Mouse (Mus musculus) neural tube, embryonic 10.5 days (tissue): ENCODE results near the gene Gm37240.

ENCODE experiments used
- DNase-seq: peaks from one replicate; pipeline ENCODE4 v3.0.0-alpha.2; 2017; ENCODE audit warnings: low spot score; ENCODE audit errors: extremely low spot score

The Gm37240 gene

GRCm38 (mm10) chr3:84732016-84732502, 1155.3 kb downstream of the Gm37240 start:
- DNase-seq: peak; percentile 51

GRCm38 (mm10) chr3:84731403-84732015, 1155.8 kb downstream of the Gm37240 start:
- no peak for DNase-seq

- DNase-seq: no peak
These were observed 1156.3 kb downstream of the Gm37240 start for GRCm38 (mm10) chr3:84731003-84731402.

- no peak for DNase-seq
These were observed 1157.5 kb downstream of the Gm37240 start for GRCm38 (mm10) chr3:84729806-84730205.

GRCm38 (mm10) chr3:84723996-84724395, 1163.3 kb downstream of the Gm37240 start:
- DNase-seq: no peak

- no peak for DNase-seq
These were observed 1164.6 kb downstream of the Gm37240 start for GRCm38 (mm10) chr3:84722680-84723079.

GRCm38 (mm10) chr3:84715073-84715768, 1172.1 kb downstream of the Gm37240 start:
- no peak for DNase-seq

GRCm38 (mm10) chr3:84712941-84713340, 1174.4 kb downstream of the Gm37240 start:
- DNase-seq: no peak

- DNase-seq: no peak
These were observed 1176.6 kb downstream of the Gm37240 start for GRCm38 (mm10) chr3:84710723-84711122.

- DNase-seq: no peak
These were observed 1177.4 kb downstream of the Gm37240 start for GRCm38 (mm10) chr3:84709967-84710366.

- no peak for DNase-seq
These were observed 1178.2 kb downstream of the Gm37240 start for GRCm38 (mm10) chr3:84709100-84709499.

- DNase-seq: no peak
These were observed 1178.8 kb downstream of the Gm37240 start for GRCm38 (mm10) chr3:84708469-84708868.

GRCm38 (mm10) chr3:84705224-84705623, 1182.1 kb downstream of the Gm37240 start:
- no peak for DNase-seq

- no peak for DNase-seq
These were observed 1184.1 kb downstream of the Gm37240 start for GRCm38 (mm10) chr3:84703083-84703810.

GRCm38 (mm10) chr3:84701964-84702363, 1185.4 kb downstream of the Gm37240 start:
- DNase-seq: no peak

GRCm38 (mm10) chr3:84701509-84701908, 1185.8 kb downstream of the Gm37240 start:
- no peak for DNase-seq

GRCm38 (mm10) chr3:84696428-84696917, 1190.8 kb downstream of the Gm37240 start:
- DNase-seq: no peak

GRCm38 (mm10) chr3:84695867-84696361, 1191.4 kb downstream of the Gm37240 start:
- DNase-seq: no peak

- DNase-seq: no peak
These were observed 1191.9 kb downstream of the Gm37240 start for GRCm38 (mm10) chr3:84695418-84695817.

- DNase-seq: no peak
These were observed 1193.4 kb downstream of the Gm37240 start for GRCm38 (mm10) chr3:84693886-84694285.

GRCm38 (mm10) chr3:84692647-84693199, 1194.6 kb downstream of the Gm37240 start:
- no peak for DNase-seq
